Mouse (Mus musculus) embryonic stem cell, embryonic (primary cell): ENCODE data around the gene Aph1c.

ENCODE experiments used
- CTCF ChIA-PET, 4 experiments: fragments of 300-600 bp in 2 of 4; fragments of 350-600 bp in 2 of 4; sonication (Branson Sonifier 250); formaldehyde crosslinking; loops; one replicate each; lab custom pipeline; 2022; ENCODE audit warnings: inconsistent platforms in 2 of 4; lab: Charles Lee
- POLR2A ChIA-PET, 4 experiments: fragments of 300-600 bp in 2 of 4; fragments of 350-600 bp in 2 of 4; sonication (Branson Sonifier 250); formaldehyde crosslinking; loops; one replicate each; lab custom pipeline; 2022; ENCODE audit warnings: antibody characterized with exemption in 4 of 4, inconsistent platforms in 1 of 4; lab: Charles Lee

Gene Aph1c

GRCm38 (mm10) chr9:66834318-66835096, at the start of gene Aph1c:
Gene Aph1c, minus strand, starts transcription at chr9:66834726.
- POLR2A ChIA-PET = interaction anchor here in 3 of 4 experiments (0.5 to 3.3 kb wide), 27 partner anchors 10 to 1236 kb away, joined by 3 to 19 read pairs (median 4); partner anchors contain the start of genes Aph1b (in 3 of the 3), Ciao2a (in 1 of the 3), Fbxl22 (in 1 of the 3) and Lactb (in 1 of the 3)

GRCm38 (mm10) chr9:66883500-66883899, 49.0 kb upstream of the Aph1c start:
- ChIA-PET CTCF (interaction anchor here in 1 of 4 experiments (1.3 kb wide), 1 partner anchor 55 kb away, joined by 4 read pairs; no protein-coding TSS in a partner anchor), POLR2A (interaction anchor here in 1 of 4 experiments (1.4 kb wide), 1 partner anchor 55 kb away, joined by 3 read pairs; no protein-coding TSS in a partner anchor)

More at GRCm38 (mm10) chr9:66834318-66835096, at the start of gene Aph1c:
- CTCF ChIA-PET = interaction anchor here in 3 of 4 experiments (0.6 to 1.6 kb wide), 14 partner anchors 9 to 1236 kb away, joined by 3 to 7 read pairs (median 4); partner anchors contain the start of genes Aph1b (in 1 of the 3) and Dapk2 (in 1 of the 3)

- POLR2A ChIA-PET = no interaction called here
- CTCF ChIA-PET = no interaction called here
Measured at GRCm38 (mm10) chr9:66882406-66882821, 47.9 kb upstream of the Aph1c start.

GRCm38 (mm10) chr9:66881858-66882257, 47.3 kb upstream of the Aph1c start:
- ChIA-PET CTCF (interaction anchor here in 1 of 4 experiments (0.8 kb wide), 1 partner anchor 25 kb away, joined by 4 read pairs; no protein-coding TSS in a partner anchor), POLR2A (no interaction called here)

- ChIA-PET CTCF (interaction anchor here in 2 of 4 experiments (0.7 to 1.1 kb wide), 2 partner anchors 58 to 595 kb away, joined by 4 to 5 read pairs; no protein-coding TSS in a partner anchor), POLR2A (no interaction called here)
Measured at GRCm38 (mm10) chr9:66880752-66881151, 46.2 kb upstream of the Aph1c start.

GRCm38 (mm10) chr9:66879486-66879885, 45.0 kb upstream of the Aph1c start:
- CTCF ChIA-PET = interaction anchor here in 1 of 4 experiments (1.0 to 2.7 kb wide), 2 partner anchors 44 to 365 kb away, joined by 4 to 6 read pairs; partner anchors contain the start of genes Aph1c and Fbxl22

GRCm38 (mm10) chr9:66878899-66879298, 44.4 kb upstream of the Aph1c start:
- CTCF ChIA-PET = interaction anchor here in 2 of 4 experiments (1.0 to 2.7 kb wide), 4 partner anchors 44 to 365 kb away, joined by 4 to 6 read pairs (median 5); partner anchors contain the start of genes Aph1c (in 1 of the 2) and Fbxl22 (in 1 of the 2)
- POLR2A ChIA-PET = no interaction called here

More at GRCm38 (mm10) chr9:66879486-66879885, 45.0 kb upstream of the Aph1c start:
- POLR2A ChIA-PET = no interaction called here

- ChIA-PET POLR2A (interaction anchor here in 1 of 4 experiments (0.6 kb wide), 1 partner anchor 126 kb away, joined by 3 read pairs; no protein-coding TSS in a partner anchor), CTCF (no interaction called here)
Measured at GRCm38 (mm10) chr9:66876577-66876976, 42.1 kb upstream of the Aph1c start.

GRCm38 (mm10) chr9:66874297-66874696, 39.8 kb upstream of the Aph1c start:
- ChIA-PET CTCF (interaction anchor here in 3 of 4 experiments (0.5 to 1.0 kb wide), 4 partner anchors 9 to 1276 kb away, joined by 3 to 5 read pairs (median 3); no protein-coding TSS in a partner anchor), POLR2A (interaction anchor here in 1 of 4 experiments (0.7 to 1.6 kb wide), 2 partner anchors 19 to 175 kb away, joined by 3 to 6 read pairs; no protein-coding TSS in a partner anchor)

GRCm38 (mm10) chr9:66873531-66873930, 39.0 kb upstream of the Aph1c start:
- CTCF ChIA-PET = interaction anchor here in 2 of 4 experiments (0.7 to 0.8 kb wide), 2 partner anchors 9 to 15 kb away, joined by 3 read pairs; no protein-coding TSS in a partner anchor
- POLR2A ChIA-PET = interaction anchor here in 2 of 4 experiments (0.6 to 1.6 kb wide), 3 partner anchors 18 to 176 kb away, joined by 3 to 6 read pairs (median 3); no protein-coding TSS in a partner anchor

GRCm38 (mm10) chr9:66873009-66873408, 38.5 kb upstream of the Aph1c start:
- POLR2A ChIA-PET = interaction anchor here in 2 of 4 experiments (0.6 to 1.6 kb wide), 2 partner anchors 17 to 122 kb away, joined by 3 to 6 read pairs; no protein-coding TSS in a partner anchor
- CTCF ChIA-PET = interaction anchor here in 1 of 4 experiments (0.7 kb wide), 1 partner anchor 66 kb away, joined by 3 read pairs; no protein-coding TSS in a partner anchor

- ChIA-PET POLR2A (no interaction called here), CTCF (interaction anchor here in 1 of 4 experiments (0.7 kb wide), 1 partner anchor 67 kb away, joined by 3 read pairs; no protein-coding TSS in a partner anchor)
Measured at GRCm38 (mm10) chr9:66872015-66872727, 37.6 kb upstream of the Aph1c start.

- CTCF ChIA-PET = interaction anchor here in 3 of 4 experiments (0.7 to 1.1 kb wide), 3 partner anchors 9 to 218 kb away, joined by 3 read pairs; no protein-coding TSS in a partner anchor
- POLR2A ChIA-PET = interaction anchor here in 2 of 4 experiments (0.6 to 1.3 kb wide), 3 partner anchors 30 to 219 kb away, joined by 3 read pairs; partner anchors contain the start of genes Aph1b (in 1 of the 2) and Aph1c (in 1 of the 2)
Measured at GRCm38 (mm10) chr9:66864708-66865107, 30.2 kb upstream of the Aph1c start.

- CTCF ChIA-PET = interaction anchor here in 1 of 4 experiments (0.9 to 1.2 kb wide), 2 partner anchors 12 to 38 kb away, joined by 3 read pairs; no protein-coding TSS in a partner anchor
- POLR2A ChIA-PET = interaction anchor here in 1 of 4 experiments (0.7 kb wide), 1 partner anchor 524 kb away, joined by 3 read pairs; no protein-coding TSS in a partner anchor
Measured at GRCm38 (mm10) chr9:66863456-66863855, 28.9 kb upstream of the Aph1c start.

- CTCF ChIA-PET = interaction anchor here in 2 of 4 experiments (0.5 to 1.2 kb wide), 2 partner anchors 36 to 728 kb away, joined by 3 to 5 read pairs; no protein-coding TSS in a partner anchor
- POLR2A ChIA-PET = interaction anchor here in 1 of 4 experiments (0.6 kb wide), 1 partner anchor 167 kb away, joined by 3 read pairs; no protein-coding TSS in a partner anchor
Measured at GRCm38 (mm10) chr9:66862202-66862601, 27.7 kb upstream of the Aph1c start.

- POLR2A ChIA-PET = interaction anchor here in 1 of 4 experiments (0.6 kb wide), 1 partner anchor 350 kb away, joined by 4 read pairs; no protein-coding TSS in a partner anchor
Measured at GRCm38 (mm10) chr9:66861104-66861767, 26.7 kb upstream of the Aph1c start.

GRCm38 (mm10) chr9:66859523-66859922, 25.0 kb upstream of the Aph1c start:
- POLR2A ChIA-PET = no interaction called here
- CTCF ChIA-PET = interaction anchor here in 1 of 4 experiments (0.8 kb wide), 1 partner anchor 25 kb away, joined by 3 read pairs; no protein-coding TSS in a partner anchor

More at GRCm38 (mm10) chr9:66861104-66861767, 26.7 kb upstream of the Aph1c start:
- CTCF ChIA-PET = no interaction called here
